17 mouse cellular contexts compared by ENCODE assay signal in the genomic region with DNA sequence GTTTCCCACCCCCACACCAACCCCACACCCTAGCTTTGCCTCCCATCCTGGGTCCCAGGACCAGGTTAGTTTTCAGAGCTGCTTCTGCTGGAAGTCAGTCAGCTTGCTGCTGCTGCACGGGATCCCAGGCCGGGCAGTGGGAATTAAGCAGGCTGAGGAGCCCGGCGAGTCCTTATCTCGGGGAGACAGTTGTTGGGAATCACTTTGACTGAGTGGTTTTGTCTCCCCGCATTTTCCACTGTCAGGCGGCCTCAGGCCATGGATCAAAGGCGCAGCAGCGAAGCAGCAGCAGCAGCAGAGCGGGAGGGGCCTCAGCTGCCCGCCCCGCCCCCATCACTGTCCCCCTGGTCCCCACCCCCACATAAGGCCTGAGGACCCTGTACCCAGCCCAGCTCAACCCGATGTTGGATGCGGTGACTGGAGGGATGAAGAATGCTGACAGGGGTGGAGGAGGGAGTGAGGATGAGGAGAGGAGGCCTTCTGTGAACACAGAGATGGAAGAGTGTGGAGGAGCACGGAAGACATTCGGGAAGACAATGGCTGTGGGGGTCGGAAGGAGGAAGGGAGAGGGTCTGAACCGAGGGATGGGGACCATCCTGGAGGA.
DNase-seq lines count a peak whose midpoint lies in the region; ATAC-seq and TF ChIP-seq lines count a peak whose summit lies in the region.
"Had no signal": no experiment of that assay in that cellular context is flagged by ENCODE, and none has a peak within 500 bp of the region (broad histone marks: within the 10 kb centered on the region; RNA-seq: fewer than 3 reads in every experiment).

No protein-coding gene starts in this region.

- no peak overlapping the region for H3K4me3 ChIP-seq in embryonic facial prominence, embryonic 11.5 days (ENCODE audit: low read depth, low read length)
- H3K4me3 ChIP-seq in embryonic facial prominence, embryonic 10.5 days, result no peak overlapping the region
- H3K4me3 ChIP-seq in hindbrain, embryonic 15.5 days, result no peak overlapping the region
- H3K4me3 ChIP-seq in midbrain, postnatal 0 days (ENCODE audit: low read depth, low read length), result no peak overlapping the region
- H3K4me3 ChIP-seq: embryonic facial prominence, embryonic 15.5 days; forebrain, embryonic 15.5 days; gastrocnemius, adult 2 months had no signal

- H3K4me2 ChIP-seq in embryonic facial prominence, embryonic 11.5 days (ENCODE audit: low read depth, low read length), result 0 out of 2 replicates have a peak overlapping the region, but pooled peaks have one; percentile 10
- no peak overlapping the region for H3K4me2 ChIP-seq in hindbrain, embryonic 15.5 days
- H3K4me2 ChIP-seq in midbrain, postnatal 0 days (ENCODE audit: low read depth, low read length, poor library complexity, severe bottlenecking), result 0 out of 2 replicates have a peak overlapping the region, but pooled peaks have one; percentile 12
- H3K4me2 ChIP-seq: embryonic facial prominence, embryonic 15.5 days; forebrain, embryonic 15.5 days had no signal

- DNase-seq in embryonic facial prominence, embryonic 11.5 days (ENCODE audit: low spot score), result no peak
- no peak for DNase-seq in embryonic facial prominence, embryonic 10.5 days (ENCODE audit: low spot score)
- DNase-seq in ES-CJ7 (ENCODE audit: low read depth, low spot score), result peak; percentile 31
- no peak for DNase-seq in midbrain, postnatal 0 days (ENCODE audit: low spot score)
- DNase-seq in frontal cortex, adult 2 months (ENCODE audit: extremely low spot score in 1 of 2, low spot score in 1 of 2), result no peak
- DNase-seq in gastrocnemius, adult 8-10 months (ENCODE audit: low spot score in 2 of 2), result no peak
- DNase-seq: cerebellum, adult 11-12 months; gastrocnemius, adult 2 months; heart, adult 18-20 months; kidney, postnatal 10 days; liver, postnatal 0 days had no signal

- no peaks in the 10 kb centered on the region for H3K9me3 ChIP-seq in embryonic facial prominence, embryonic 11.5 days (replicated peaks; ENCODE audit: control insufficient read depth, low read length)
- no peaks in the 10 kb centered on the region for H3K9me3 ChIP-seq in embryonic facial prominence, embryonic 10.5 days
- H3K9me3 ChIP-seq in hindbrain, embryonic 15.5 days, result no peaks in the 10 kb centered on the region
- no peaks in the 10 kb centered on the region for H3K9me3 ChIP-seq in midbrain, postnatal 0 days (ENCODE audit: low read length)
- H3K9me3 ChIP-seq: embryonic facial prominence, embryonic 15.5 days; forebrain, embryonic 15.5 days had no signal

- no peak overlapping the region for H3K27ac ChIP-seq in embryonic facial prominence, embryonic 11.5 days (replicated peaks; ENCODE audit: low read depth, low read length)
- no peak overlapping the region for H3K27ac ChIP-seq in embryonic facial prominence, embryonic 10.5 days (replicated peaks)
- H3K27ac ChIP-seq in hindbrain, embryonic 15.5 days (replicated peaks), result no peak overlapping the region
- H3K27ac ChIP-seq in midbrain, postnatal 0 days (ENCODE audit: low read depth, low read length), result 0 out of 2 replicates have a peak overlapping the region, but pooled peaks have one; percentile 21
- H3K27ac ChIP-seq: embryonic facial prominence, embryonic 15.5 days; forebrain, embryonic 15.5 days; gastrocnemius, adult 2 months had no signal

- no peak for ATAC-seq in embryonic facial prominence, embryonic 11.5 days (replicated peaks; ENCODE audit: insufficient number of reproducible peaks, low FRiP score, low TSS enrichment, low read depth)
- ATAC-seq in hindbrain, embryonic 15.5 days (ENCODE audit: low FRiP score, low read depth), result no peak
- ATAC-seq in midbrain, postnatal 0 days (ENCODE audit: low FRiP score), result no peak
- ATAC-seq in megakaryocyte progenitor cell, adult 5-6 weeks (replicated peaks; ENCODE audit: poor library complexity), result no peak
- ATAC-seq: forebrain, embryonic 15.5 days; intestine, embryonic 16.5 days; liver, postnatal 0 days; Patski had no signal

- no peaks in the 10 kb centered on the region for H3K36me3 ChIP-seq in embryonic facial prominence, embryonic 11.5 days (replicated peaks; ENCODE audit: control insufficient read depth, insufficient read depth, low read depth, low read length)
- no peaks in the 10 kb centered on the region; the same call in 1 of the 2 replicates for H3K36me3 ChIP-seq in embryonic facial prominence, embryonic 10.5 days (replicated peaks)
- no peaks in the 10 kb centered on the region for H3K36me3 ChIP-seq in hindbrain, embryonic 15.5 days
- no peaks in the 10 kb centered on the region for H3K36me3 ChIP-seq in midbrain, postnatal 0 days (ENCODE audit: insufficient read depth, low read length)
- H3K36me3 ChIP-seq: embryonic facial prominence, embryonic 15.5 days; forebrain, embryonic 15.5 days had no signal

- WGBS in embryonic facial prominence, embryonic 11.5 days, result 3% methylated on average over 18 of the region's 18 CpGs
- WGBS in embryonic facial prominence, embryonic 10.5 days, result 4% methylated on average over 18 of the region's 18 CpGs
- 4% methylated on average over 18 of the region's 18 CpGs for WGBS in hindbrain, embryonic 15.5 days
- 10% methylated on average over 18 of the region's 18 CpGs for WGBS in midbrain, postnatal 0 days

- no peak for TF ChIP-seq CTCF in midbrain, postnatal 0 days (IDR thresholded peaks at IDR 0.05)

- no peak overlapping the region for H3K9ac ChIP-seq in embryonic facial prominence, embryonic 11.5 days (replicated peaks; ENCODE audit: low read length)
- 0 out of 2 replicates have a peak overlapping the region, but pooled peaks have one; percentile 2 for H3K9ac ChIP-seq in hindbrain, embryonic 15.5 days
- no peak overlapping the region for H3K9ac ChIP-seq in midbrain, postnatal 0 days (replicated peaks; ENCODE audit: low read length, poor library complexity, severe bottlenecking)
- H3K9ac ChIP-seq: embryonic facial prominence, embryonic 15.5 days; forebrain, embryonic 15.5 days; liver, postnatal 0 days had no signal

- peaks cover 10% of the 10 kb centered on the region; the same call in 1 of the 2 replicates for H3K4me1 ChIP-seq in embryonic facial prominence, embryonic 11.5 days (ENCODE audit: control insufficient read depth, insufficient read depth, low read length)
- peaks cover 74% of the 10 kb centered on the region for H3K4me1 ChIP-seq in embryonic facial prominence, embryonic 10.5 days
- H3K4me1 ChIP-seq in hindbrain, embryonic 15.5 days (replicated peaks), result peaks cover 18% of the 10 kb centered on the region
- H3K4me1 ChIP-seq in midbrain, postnatal 0 days (ENCODE audit: insufficient read depth, low read length), result peaks cover 11% of the 10 kb centered on the region

- peaks cover 16% of the 10 kb centered on the region for H3K27me3 ChIP-seq in embryonic facial prominence, embryonic 11.5 days (ENCODE audit: control insufficient read depth, insufficient read depth, low read length)
- peaks cover 100% of the 10 kb centered on the region for H3K27me3 ChIP-seq in embryonic facial prominence, embryonic 10.5 days (replicated peaks; ENCODE audit: low read depth, poor library complexity, severe bottlenecking)
- H3K27me3 ChIP-seq in hindbrain, embryonic 15.5 days, result peaks cover 26% of the 10 kb centered on the region; the same call in 1 of the 2 replicates
- 0 out of 2 replicates have a peak, but pooled peaks cover 4% of the 10 kb centered on the region for H3K27me3 ChIP-seq in midbrain, postnatal 0 days (ENCODE audit: insufficient read depth, low read length)
